Mouse (Mus musculus): Measurements from ENCODE around the gene Wdr93.

- TF ChIP-seq CTCF (IDR thresholded peaks at IDR 0.05; ENCODE audit: insufficient read depth, low read length) (no peak), POLR2A (IDR thresholded peaks at IDR 0.05; ENCODE audit: borderline replicate concordance, extremely low read depth, low read depth, low read length) (no peak)
Observed at GRCm38 (mm10) chr7:79822092-79822695, 79.2 kb downstream of the Wdr93 start.

All from lung, adult 2 months (tissue).